Mouse (Mus musculus): Measurements from ENCODE around the gene Vmn1r70. TPM values are rescaled to one million over a fixed set of nuclear protein-coding genes. Genes with fewer than 3 reads are reported as not detected.

Vmn1r70 gene
- 0.03 TPM in 1 of 2 replicates, not detected in the other for polyA plus RNA-seq (2021; fragmentation: Nextera tagmentation)
- long read RNA-seq, experiment 1 = 0 reads
- long read RNA-seq, experiment 2 = 0 reads

GRCm38 (mm10) chr7:10631232-10631631, at the start of gene Vmn1r70:
Vmn1r70 (plus strand) TSS chr7:10631532.

GRCm38 (mm10) chr7:10613559-10613958, 17.8 kb upstream of the Vmn1r70 start, which contains the start of gene Vmn1r69:
Vmn1r69 (minus strand) TSS chr7:10613659.

Other genes with a start within 250 kb of the Vmn1r70 start
- not detected in 2 replicates for gene Vmn1r67, start 188.2 kb upstream of the Vmn1r70 start, polyA plus RNA-seq (2021; fragmentation: Nextera tagmentation)
- gene Zik1, start 136.1 kb upstream of the Vmn1r70 start, polyA plus RNA-seq (2021; fragmentation: Nextera tagmentation) = 4.7 and 5.7 TPM in 2 replicates
- not detected in 2 replicates for gene Vmn1r68, start 73.0 kb upstream of the Vmn1r70 start, polyA plus RNA-seq (2021; fragmentation: Nextera tagmentation)
- not detected in 2 replicates for gene Vmn1r69, start 17.9 kb upstream of the Vmn1r70 start, polyA plus RNA-seq (2021; fragmentation: Nextera tagmentation)
- not detected in 2 replicates for gene Nlrp4b, start 56.3 kb downstream of the Vmn1r70 start, polyA plus RNA-seq (2021; fragmentation: Nextera tagmentation)
- not detected in 2 replicates for gene Vmn1r71, start 122.8 kb downstream of the Vmn1r70 start, polyA plus RNA-seq (2021; fragmentation: Nextera tagmentation)

All from left cerebral cortex, adult 6 months (tissue).